Mouse (Mus musculus) kidney, postnatal 0 days (tissue): ENCODE results near the gene Mrpl37. TPM values are rescaled to one million over a fixed set of nuclear protein-coding genes. Genes with fewer than 3 reads are reported as not detected.

ENCODE experiments used
- ATAC-seq: fragments of 200-750 bp; cut with Nextera tagmentation; replicated peaks from 2 replicates; pipeline ENCODE4 v1.8.0; 2017; ENCODE audit warnings: low read depth, moderate number of reproducible peaks, moderate TSS enrichment, moderate library complexity; ENCODE audit not compliant: low FRiP score
- DNase-seq: peaks from one replicate; pipeline ENCODE4 v3.0.0-alpha.2; 2016; ENCODE audit warnings: low spot score
- H3K27ac ChIP-seq: fragments of 300-500 bp; sonication (generic); 2 replicates; pipeline ENCODE4 v1.5.1; 2014; ENCODE audit warnings: mild to moderate bottlenecking
- H3K27me3 ChIP-seq: fragments of 300-500 bp; sonication (generic); 2 replicates; pipeline ENCODE4 v1.6.1; 2014; ENCODE audit warnings: low read length, mixed read lengths; ENCODE audit not compliant: insufficient read depth
- H3K36me3 ChIP-seq: fragments of 300-500 bp; sonication (generic); 2 replicates; pipeline ENCODE4 v1.6.1; 2014; ENCODE audit warnings: low read length, mixed read lengths; ENCODE audit not compliant: insufficient read depth
- H3K4me1 ChIP-seq: fragments of 300-500 bp; sonication (generic); replicated peaks from 2 replicates; pipeline ENCODE4 v1.6.1; 2014; ENCODE audit warnings: antibody characterized with exemption, low read length, mixed read lengths; ENCODE audit not compliant: insufficient read depth
- H3K4me2 ChIP-seq: fragments of 300-500 bp; sonication (generic); 2 replicates; pipeline ENCODE4 v1.6.1; 2014; ENCODE audit warnings: mild to moderate bottlenecking, low read length, moderate library complexity, mixed read lengths
- H3K4me3 ChIP-seq: fragments of 300-500 bp; sonication (generic); replicated peaks from 2 replicates; pipeline ENCODE4 v1.5.1; 2014; ENCODE audit warnings: low read depth, low read length
- H3K9ac ChIP-seq: fragments of 300-500 bp; sonication (generic); 2 replicates; pipeline ENCODE4 v1.6.1; 2014; ENCODE audit warnings: low read depth, low read length
- H3K9me3 ChIP-seq: fragments of 300-500 bp; sonication (generic); replicated peaks from 2 replicates; pipeline ENCODE4 v1.6.1; 2016; ENCODE audit warnings: low read length, inconsistent platforms, mixed read lengths
- CTCF ChIP-seq: IDR thresholded peaks from 2 replicates; pipeline ENCODE4 v1.5.1; 2016; ENCODE audit warnings: antibody characterized with exemption, low read depth, mild to moderate bottlenecking, moderate library complexity
- WGBS: fragments of 180-500 bp; shearing (Covaris S2); extraction: QIAGEN DNeasy Blood & Tissue Kit; methylation state at CpG from one replicate; pipeline ENCODE4 v1.1.7; 2014; 5-methylcytosine and 5-hydroxymethylcytosine counted together
- polyA plus RNA-seq: library from polyadenylated mRNA; unstranded; fragments of >200 nt; fragmentation: Nextera tagmentation; extraction: Ambion mirVana; gene quantifications from 2 replicates; pipeline ENCODE4 v1.2.1, GENCODE M21; 2015

Gene Mrpl37
- polyA plus RNA-seq, 1 experiment from 2014 or later = 94.1 TPM

GRCm38 (mm10) chr4:107006229-107006628 lies 60.4 kb downstream of the Mrpl37 start:
- 35% methylated on average over 4 of the region's 4 CpGs for WGBS
- H3K4me1 ChIP-seq = peaks cover 14% of the 10 kb centered on the region; the same call in 1 of the 2 replicates
- no peak overlapping the region for H3K4me2 ChIP-seq
- no peak overlapping the region for H3K27ac ChIP-seq
- DNase-seq = no peak
- no peaks in the 10 kb centered on the region for H3K27me3 ChIP-seq
- no peak overlapping the region for H3K9ac ChIP-seq
- ATAC-seq = 0 out of 2 replicates have a peak, but pooled peaks have one; percentile 26
- H3K36me3 ChIP-seq = 0 out of 2 replicates have a peak, but pooled peaks cover 14% of the 10 kb centered on the region
- TF ChIP-seq CTCF = no peak
- H3K9me3 ChIP-seq = no peaks in the 10 kb centered on the region
- H3K4me3 ChIP-seq = no peak overlapping the region

Other genes with a start within 250 kb of the Mrpl37 start
- gene Ssbp3, start 156.2 kb downstream of the Mrpl37 start, polyA plus RNA-seq = 62.6 and 68.3 TPM in 2 replicates
- 15.0 and 17.4 TPM in 2 replicates for gene Cyb5rl, start 120 bp upstream of the Mrpl37 start, polyA plus RNA-seq
- gene Cdcp2, start 30.0 kb upstream of the Mrpl37 start, polyA plus RNA-seq = 0.09 and 0.10 TPM in 2 replicates
- gene Tmem59, start 111.5 kb upstream of the Mrpl37 start, polyA plus RNA-seq = 708 and 709 TPM in 2 replicates
- 24.1 and 37.4 TPM in 2 replicates for gene Tceanc2, start 112.2 kb upstream of the Mrpl37 start, polyA plus RNA-seq
- not detected in 2 replicates for gene Ldlrad1, start 142.3 kb upstream of the Mrpl37 start, polyA plus RNA-seq
- 72.2 and 80.1 TPM in 2 replicates for gene Lrrc42, start 186.7 kb upstream of the Mrpl37 start, polyA plus RNA-seq
- 53.7 and 56.7 TPM in 2 replicates for gene Hspb11, start 186.7 kb upstream of the Mrpl37 start, polyA plus RNA-seq
- 2.3 and 3.1 TPM in 2 replicates for gene Dio1, start 240.3 kb upstream of the Mrpl37 start, polyA plus RNA-seq
- 67.5 and 68.8 TPM in 2 replicates for gene Yipf1, start 247.5 kb upstream of the Mrpl37 start, polyA plus RNA-seq